In the genomic region with DNA sequence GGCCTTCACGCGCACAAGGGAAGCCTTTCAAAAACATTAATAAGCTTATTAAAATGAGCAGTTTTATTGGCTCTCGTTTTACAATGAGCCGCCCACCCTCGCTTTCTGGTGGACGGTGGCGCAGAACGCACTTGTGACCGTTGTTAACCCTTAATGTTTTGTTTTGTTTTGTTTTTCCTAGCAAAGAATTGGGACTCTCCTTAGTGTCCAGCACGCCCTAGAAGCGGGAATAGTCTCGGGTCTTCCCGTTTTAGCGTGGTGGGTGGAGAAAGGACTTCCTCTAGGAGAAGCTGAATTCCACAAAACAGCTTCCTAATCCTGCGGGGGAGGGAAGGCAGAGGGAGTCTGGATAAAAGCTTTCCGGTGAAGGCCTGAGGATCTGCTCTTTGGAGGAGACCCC, we compare ENCODE assay signal across 14 mouse cellular contexts. TPM values are rescaled to one million over a fixed set of nuclear protein-coding genes. Genes with fewer than 3 reads are reported as not detected.
DNase-seq lines count a peak whose midpoint lies in the region; ATAC-seq and TF ChIP-seq lines count a peak whose summit lies in the region.
"Had no signal": no experiment of that assay in that cellular context is flagged by ENCODE, and none has a peak within 500 bp of the region (broad histone marks: within the 10 kb centered on the region; RNA-seq: fewer than 3 reads in every experiment).

No protein-coding gene starts in this region.

- H3K9ac ChIP-seq in heart, embryonic 12.5 days = no peak overlapping the region
- H3K9ac ChIP-seq in limb, embryonic 13.5 days = no peak overlapping the region
- no peak overlapping the region for H3K9ac ChIP-seq in stomach, embryonic 16.5 days (ENCODE audit: low read length)
- H3K9ac ChIP-seq in forebrain, postnatal 0 days = no peak overlapping the region
- H3K9ac ChIP-seq: embryonic facial prominence, embryonic 12.5 days had no signal

- H3K4me2 ChIP-seq in heart, embryonic 12.5 days = peak overlapping the region; percentile 54
- H3K4me2 ChIP-seq in limb, embryonic 13.5 days (replicated peaks) = peak overlapping the region; percentile 45
- H3K4me2 ChIP-seq in stomach, embryonic 16.5 days (ENCODE audit: low read depth, low read length) = peak overlapping the region; percentile 43
- H3K4me2 ChIP-seq in forebrain, postnatal 0 days (ENCODE audit: low read depth) = no peak overlapping the region
- H3K4me2 ChIP-seq: embryonic facial prominence, embryonic 12.5 days had no signal

- H3K36me3 ChIP-seq in heart, embryonic 12.5 days = no peaks in the 10 kb centered on the region
- no peaks in the 10 kb centered on the region for H3K36me3 ChIP-seq in megakaryocyte, embryonic 14.5 days (replicated peaks; ENCODE audit: low read length)
- H3K36me3 ChIP-seq in limb, embryonic 13.5 days = no peaks in the 10 kb centered on the region
- H3K36me3 ChIP-seq in stomach, embryonic 16.5 days (ENCODE audit: control insufficient read depth, insufficient read depth, low read length) = no peaks in the 10 kb centered on the region
- no peaks in the 10 kb centered on the region for H3K36me3 ChIP-seq in forebrain, postnatal 0 days (ENCODE audit: insufficient read depth)
- H3K36me3 ChIP-seq: embryonic facial prominence, embryonic 12.5 days had no signal

- H3K27me3 ChIP-seq in heart, embryonic 12.5 days (replicated peaks) = peaks cover 94% of the 10 kb centered on the region
- H3K27me3 ChIP-seq in megakaryocyte, embryonic 14.5 days (replicated peaks) = peaks cover 94% of the 10 kb centered on the region
- H3K27me3 ChIP-seq in limb, embryonic 13.5 days = peaks cover 97% of the 10 kb centered on the region
- peaks cover 77% of the 10 kb centered on the region for H3K27me3 ChIP-seq in stomach, embryonic 16.5 days (ENCODE audit: control insufficient read depth, insufficient read depth, low read length)
- peaks cover 97% of the 10 kb centered on the region for H3K27me3 ChIP-seq in forebrain, postnatal 0 days (ENCODE audit: insufficient read depth, low read length)

- H3K9me3 ChIP-seq in heart, embryonic 12.5 days (replicated peaks) = no peaks in the 10 kb centered on the region
- peaks cover 11% of the 10 kb centered on the region for H3K9me3 ChIP-seq in megakaryocyte, embryonic 14.5 days
- H3K9me3 ChIP-seq in limb, embryonic 13.5 days = no peaks in the 10 kb centered on the region
- no peaks in the 10 kb centered on the region for H3K9me3 ChIP-seq in stomach, embryonic 16.5 days (replicated peaks; ENCODE audit: control insufficient read depth, low read length)
- no peaks in the 10 kb centered on the region for H3K9me3 ChIP-seq in forebrain, postnatal 0 days (ENCODE audit: low read length)
- H3K9me3 ChIP-seq: embryonic facial prominence, embryonic 12.5 days had no signal

- H3K4me3 ChIP-seq in heart, embryonic 12.5 days = peak overlapping the region; percentile 20
- H3K4me3 ChIP-seq in megakaryocyte, embryonic 14.5 days (replicated peaks) = peak overlapping the region; percentile 51
- H3K4me3 ChIP-seq in limb, embryonic 13.5 days = peak overlapping the region; percentile 3
- H3K4me3 ChIP-seq in stomach, embryonic 16.5 days (replicated peaks; ENCODE audit: low read length) = peak overlapping the region; percentile 29
- H3K4me3 ChIP-seq in forebrain, postnatal 0 days (ENCODE audit: low read depth, low read length) = no peak overlapping the region
- H3K4me3 ChIP-seq: embryonic facial prominence, embryonic 12.5 days had no signal

- no peak for TF ChIP-seq CTCF in forebrain, postnatal 0 days (IDR thresholded peaks at IDR 0.05; ENCODE audit: low read depth)

- under 1% methylated on average over 16 of the region's 16 CpGs for WGBS in heart, embryonic 12.5 days
- under 1% methylated on average over 16 of the region's 16 CpGs for WGBS in limb, embryonic 13.5 days
- WGBS in stomach, embryonic 16.5 days = 2% methylated on average over 16 of the region's 16 CpGs
- WGBS in forebrain, postnatal 0 days = 1% methylated on average over 16 of the region's 16 CpGs

- H3K27ac ChIP-seq in heart, embryonic 12.5 days (ENCODE audit: poor library complexity, severe bottlenecking) = no peak overlapping the region
- no peak overlapping the region for H3K27ac ChIP-seq in limb, embryonic 13.5 days
- H3K27ac ChIP-seq in stomach, embryonic 16.5 days (ENCODE audit: low read length) = no peak overlapping the region
- no peak overlapping the region for H3K27ac ChIP-seq in forebrain, postnatal 0 days (ENCODE audit: low read depth, low read length)
- H3K27ac ChIP-seq: embryonic facial prominence, embryonic 12.5 days had no signal

- no peak for DNase-seq in heart, postnatal 4 days
- DNase-seq in Muller cell, postnatal 12 days (ENCODE audit: inconsistent ontology term) = no peak
- DNase-seq in forebrain, postnatal 0 days = no peak
- DNase-seq: right cerebral cortex, postnatal 25 days; thymus, postnatal 25 days had no signal

- ATAC-seq in heart, embryonic 12.5 days (ENCODE audit: insufficient number of reproducible peaks, low FRiP score) = no peak
- no peak for ATAC-seq in megakaryocyte, adult 5-6 weeks (ENCODE audit: poor library complexity, severe bottlenecking)
- no peak for ATAC-seq in limb, embryonic 13.5 days (ENCODE audit: low FRiP score, low read depth)
- ATAC-seq in stomach, embryonic 16.5 days (ENCODE audit: insufficient read depth, low FRiP score) = no peak
- no peak for ATAC-seq in forebrain, postnatal 0 days
- ATAC-seq: CD4-positive, CD25-positive, alpha-beta regulatory T cell, adult 4 months had no signal

- no peaks in the 10 kb centered on the region for H3K4me1 ChIP-seq in heart, embryonic 12.5 days (replicated peaks)
- peaks cover 35% of the 10 kb centered on the region for H3K4me1 ChIP-seq in megakaryocyte, embryonic 14.5 days
- 0 out of 2 replicates have a peak, but pooled peaks cover 7% of the 10 kb centered on the region for H3K4me1 ChIP-seq in limb, embryonic 13.5 days
- 0 out of 2 replicates have a peak, but pooled peaks cover 5% of the 10 kb centered on the region for H3K4me1 ChIP-seq in stomach, embryonic 16.5 days (ENCODE audit: control insufficient read depth, insufficient read depth, low read length)
- H3K4me1 ChIP-seq in forebrain, postnatal 0 days (ENCODE audit: insufficient read depth) = no peaks in the 10 kb centered on the region
- H3K4me1 ChIP-seq: embryonic facial prominence, embryonic 12.5 days had no signal

RNA-seq across cellular contexts. Expression of a gene that starts 9.5 kb away (rescaled TPM):
- polyA plus RNA-seq in heart, embryonic 12.5 days (2016; fragmentation: Nextera tagmentation; extraction: Ambion mirVana) = 0.19 and 0.22 TPM in 2 replicates
- not detected for total RNA-seq in heart, postnatal 4 days (2021)
- polyA plus RNA-seq in megakaryocyte, embryonic 14.5 days (2012; ENCODE audit: insufficient read depth, low replicate concordance) = not detected in 2 replicates
- not detected in 2 replicates for total RNA-seq in megakaryocyte, adult 5-6 weeks (2015)
- total RNA-seq in megakaryocyte, adult 5-6 weeks (2017) = not detected in 2 replicates
- polyA plus RNA-seq in limb, embryonic 13.5 days (2015; fragmentation: Nextera tagmentation; extraction: Ambion mirVana) = 5.2 and 5.7 TPM in 2 replicates
- 1.9 and 2.5 TPM in 2 replicates for polyA plus RNA-seq in stomach, embryonic 16.5 days (2015; fragmentation: Nextera tagmentation; extraction: Ambion mirVana)
- not detected in 2 replicates for total RNA-seq in forebrain, postnatal 0 days (2014; rRNA removed)
- not detected in 2 replicates for polyA plus RNA-seq in forebrain, postnatal 0 days (2015; fragmentation: Nextera tagmentation; extraction: Ambion mirVana)
- total RNA-seq: gastrocnemius, adult 8-10 months; liver, adult 2 months had no signal
- polyA plus RNA-seq: CD4-positive, CD25-positive, alpha-beta regulatory T cell, adult 4 months; liver, adult 2 months had no signal

RNA-seq across cellular contexts. Expression of a gene that starts 46.9 kb away (rescaled TPM):
- polyA plus RNA-seq in heart, embryonic 12.5 days (2016; fragmentation: Nextera tagmentation; extraction: Ambion mirVana) = 39.5 and 41.6 TPM in 2 replicates
- 10 to 100 TPM; 50.7 to 51.6 TPM for total RNA-seq in heart, postnatal 4 days (2021)
- polyA plus RNA-seq in megakaryocyte, embryonic 14.5 days (2012; ENCODE audit: insufficient read depth, low replicate concordance) = 42.6 and 132 TPM in 2 replicates
- 37.6 and 38.7 TPM in 2 replicates for total RNA-seq in megakaryocyte, adult 5-6 weeks (2015)
- total RNA-seq in megakaryocyte, adult 5-6 weeks (2017) = 23.7 and 30.2 TPM in 2 replicates
- polyA plus RNA-seq in limb, embryonic 13.5 days (2015; fragmentation: Nextera tagmentation; extraction: Ambion mirVana) = 87.4 and 90.1 TPM in 2 replicates
- polyA plus RNA-seq in stomach, embryonic 16.5 days (2015; fragmentation: Nextera tagmentation; extraction: Ambion mirVana) = 53.3 and 65.4 TPM in 2 replicates
- 59.5 and 63.6 TPM in 2 replicates for total RNA-seq in forebrain, postnatal 0 days (2014; rRNA removed)
- 40.5 and 48.5 TPM in 2 replicates for polyA plus RNA-seq in forebrain, postnatal 0 days (2015; fragmentation: Nextera tagmentation; extraction: Ambion mirVana)
